Mouse (Mus musculus): ENCODE data around the gene Galnt15. TPM values are rescaled to one million over a fixed set of nuclear protein-coding genes. Genes with fewer than 3 reads are reported as not detected.
A peak's percentile ranks its signal among the peaks of the same experiment; 100 is the strongest.

Galnt15 gene
- polyA plus RNA-seq, 1 experiment from 2014 or later, result 0.08 TPM

- DNase-seq (peak; percentile 87), ATAC-seq (ENCODE audit: insufficient read depth) (no peak; the same call in 1 of the 2 replicates)
- Histone ChIP-seq H3K27ac (ENCODE audit: low read depth) (no peak overlapping the region), H3K4me1 (ENCODE audit: insufficient read depth) (no peaks in the 10 kb centered on the region), H3K36me3 (ENCODE audit: insufficient read depth) (peaks cover 13% of the 10 kb centered on the region), H3K4me3 (ENCODE audit: low read depth, low read length) (no peak overlapping the region), H3K9ac (no peak overlapping the region), H3K9me3 (ENCODE audit: low read depth, low read length) (no peaks in the 10 kb centered on the region), H3K27me3 (ENCODE audit: insufficient read depth, low read length) (no peaks in the 10 kb centered on the region), H3K4me2 (no peak overlapping the region)
- peak; percentile 93 for TF ChIP-seq CTCF (IDR thresholded peaks at IDR 0.05; ENCODE audit: low read depth)
- 46% methylated on average over 8 of the region's 8 CpGs for WGBS
These were observed 48.2 kb downstream of the Galnt15 start for GRCm38 (mm10) chr14:32076896-32077575.

GRCm38 (mm10) chr14:32081026-32081425 lies 52.2 kb downstream of the Galnt15 start:
- H3K9ac ChIP-seq, result no peak overlapping the region
- peaks cover 25% of the 10 kb centered on the region for H3K36me3 ChIP-seq (ENCODE audit: insufficient read depth)
- H3K4me2 ChIP-seq, result no peak overlapping the region
- no peak overlapping the region for H3K27ac ChIP-seq (ENCODE audit: low read depth)
- no peaks in the 10 kb centered on the region for H3K4me1 ChIP-seq (ENCODE audit: insufficient read depth)
- ATAC-seq (ENCODE audit: insufficient read depth), result no peak
- no peak for TF ChIP-seq CTCF (IDR thresholded peaks at IDR 0.05; ENCODE audit: low read depth)
- no peak overlapping the region for H3K4me3 ChIP-seq (ENCODE audit: low read depth, low read length)
- DNase-seq, result no peak
- 79% methylated on average over 10 of the region's 10 CpGs for WGBS
- no peaks in the 10 kb centered on the region for H3K27me3 ChIP-seq (ENCODE audit: insufficient read depth, low read length)
- H3K9me3 ChIP-seq (ENCODE audit: low read depth, low read length), result no peaks in the 10 kb centered on the region

- H3K4me3 ChIP-seq (ENCODE audit: low read depth, low read length), result no peak overlapping the region
- H3K9ac ChIP-seq, result no peak overlapping the region
- no peaks in the 10 kb centered on the region for H3K27me3 ChIP-seq (ENCODE audit: insufficient read depth, low read length)
- no peaks in the 10 kb centered on the region for H3K9me3 ChIP-seq (ENCODE audit: low read depth, low read length)
- no peak for DNase-seq
- no peak for ATAC-seq (ENCODE audit: insufficient read depth)
- H3K27ac ChIP-seq (ENCODE audit: low read depth), result no peak overlapping the region
- no peak for TF ChIP-seq CTCF (IDR thresholded peaks at IDR 0.05; ENCODE audit: low read depth)
- no peak overlapping the region for H3K4me2 ChIP-seq
- no peaks in the 10 kb centered on the region for H3K4me1 ChIP-seq (ENCODE audit: insufficient read depth)
- 90% methylated on average over 6 of the region's 6 CpGs for WGBS
- peaks cover 25% of the 10 kb centered on the region for H3K36me3 ChIP-seq (ENCODE audit: insufficient read depth)
These were observed 54.1 kb downstream of the Galnt15 start for GRCm38 (mm10) chr14:32082891-32083290.

GRCm38 (mm10) chr14:32083466-32083865 lies 54.7 kb downstream of the Galnt15 start:
- WGBS, result 93% methylated on average over 2 of the region's 2 CpGs
- Histone ChIP-seq H3K27me3 (ENCODE audit: insufficient read depth, low read length) (no peaks in the 10 kb centered on the region), H3K4me3 (ENCODE audit: low read depth, low read length) (no peak overlapping the region), H3K36me3 (ENCODE audit: insufficient read depth) (peaks cover 25% of the 10 kb centered on the region), H3K9me3 (ENCODE audit: low read depth, low read length) (no peaks in the 10 kb centered on the region), H3K4me2 (no peak overlapping the region), H3K4me1 (ENCODE audit: insufficient read depth) (no peaks in the 10 kb centered on the region), H3K9ac (no peak overlapping the region), H3K27ac (ENCODE audit: low read depth) (no peak overlapping the region)
- no peak for DNase-seq
- no peak for TF ChIP-seq CTCF (IDR thresholded peaks at IDR 0.05; ENCODE audit: low read depth)
- ATAC-seq (ENCODE audit: insufficient read depth), result no peak

- DNase-seq (peak; percentile 92), ATAC-seq (ENCODE audit: insufficient read depth) (peak; percentile 96)
- peak within 1 kb of the TSS; percentile 80 for H3K4me2 ChIP-seq
- H3K4me1 ChIP-seq (ENCODE audit: insufficient read depth), result no peaks in the 10 kb centered on the region
- no peak for TF ChIP-seq CTCF (IDR thresholded peaks at IDR 0.05; ENCODE audit: low read depth)
- H3K27me3 ChIP-seq (ENCODE audit: insufficient read depth, low read length), result no peaks in the 10 kb centered on the region
- peak within 1 kb of the TSS; percentile 56 for H3K4me3 ChIP-seq (ENCODE audit: low read depth, low read length)
- no peaks in the 10 kb centered on the region for H3K9me3 ChIP-seq (ENCODE audit: low read depth, low read length)
- WGBS, result 2% methylated on average over 22 of the region's 22 CpGs
- H3K9ac ChIP-seq, result peak within 1 kb of the TSS; percentile 66
- peak within 1 kb of the TSS; percentile 83 for H3K27ac ChIP-seq (ENCODE audit: low read depth)
- peaks cover 25% of the 10 kb centered on the region for H3K36me3 ChIP-seq (ENCODE audit: insufficient read depth)
These were observed 56.1 kb downstream of the Galnt15 start, which contains the start of gene Oxnad1 for GRCm38 (mm10) chr14:32084761-32085485. TSS of gene Oxnad1 (plus strand) at chr14:32085374.

GRCm38 (mm10) chr14:32085486-32086201 lies 56.9 kb downstream of the Galnt15 start, which contains the start of gene Dph3:
TSS of gene Dph3 (minus strand) at chr14:32085729.
- Histone ChIP-seq H3K4me2 (peak within 1 kb of the TSS; percentile 80), H3K4me3 (ENCODE audit: low read depth, low read length) (peak within 1 kb of the TSS; percentile 56), H3K36me3 (ENCODE audit: insufficient read depth) (peaks cover 23% of the 10 kb centered on the region), H3K9me3 (ENCODE audit: low read depth, low read length) (no peaks in the 10 kb centered on the region), H3K27me3 (ENCODE audit: insufficient read depth, low read length) (no peaks in the 10 kb centered on the region), H3K9ac (peak within 1 kb of the TSS; percentile 66), H3K27ac (ENCODE audit: low read depth) (peak within 1 kb of the TSS; percentile 83), H3K4me1 (ENCODE audit: insufficient read depth) (no peaks in the 10 kb centered on the region)
- peak; percentile 98 for ATAC-seq (ENCODE audit: insufficient read depth)
- peak; percentile 66 for TF ChIP-seq CTCF (IDR thresholded peaks at IDR 0.05; ENCODE audit: low read depth)
- DNase-seq, result peak; percentile 99
- under 1% methylated on average over 43 of the region's 43 CpGs for WGBS

Measured in lung, embryonic 14.5 days (tissue).